Mouse (Mus musculus): ENCODE data around the gene Pdzrn3. TPM values are rescaled to one million over a fixed set of nuclear protein-coding genes. Genes with fewer than 3 reads are reported as not detected.

Pdzrn3 gene
- total RNA-seq (2023), result under 1 TPM in 1 of 2 experiments, not detected in 1; 0.09 TPM

GRCm38 (mm10) chr6:101377167-101377934 is at the start of gene Pdzrn3:
Pdzrn3 (minus strand) TSS chr6:101377897.

All from neutrophil, adult 83 days (primary cell).